Mouse (Mus musculus): ENCODE data around the gene Tekt4.

Gene Tekt4

DNA sequence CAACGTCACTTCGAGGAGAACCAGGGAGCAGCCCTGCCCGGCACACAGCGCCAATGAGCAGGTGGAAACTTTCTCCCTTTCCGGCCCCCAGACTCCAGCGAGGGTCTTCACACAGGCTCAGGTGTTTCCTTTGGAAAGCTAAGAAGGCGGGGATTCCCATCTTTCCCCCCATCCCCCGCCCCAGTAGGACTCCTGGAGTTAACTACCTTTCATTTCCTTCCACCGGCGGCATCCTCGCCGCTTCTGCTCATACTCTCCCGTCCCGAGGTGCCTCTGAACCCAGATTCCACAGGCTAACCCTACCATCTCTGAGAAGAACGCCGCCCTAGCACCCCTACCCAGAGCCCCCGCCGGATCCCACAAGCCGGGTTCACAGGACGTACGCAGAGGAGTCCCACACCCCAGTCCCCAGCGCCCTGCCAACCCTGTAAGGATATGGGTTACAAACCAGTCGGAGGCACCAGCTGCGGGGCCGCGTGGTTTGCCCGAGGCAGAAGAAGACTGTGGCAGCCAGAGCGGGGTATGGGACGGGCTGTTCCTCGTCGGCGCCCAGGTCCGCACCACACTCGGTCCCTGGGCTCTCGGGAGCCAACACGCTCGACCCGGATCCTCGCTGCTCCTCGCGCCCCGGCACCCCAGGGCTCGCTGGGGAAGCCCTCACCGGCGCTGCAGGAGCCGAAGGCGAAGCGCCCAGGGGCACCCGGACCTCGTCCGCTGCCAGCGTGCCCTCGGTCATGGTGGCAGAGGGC is 21.8 kb upstream of the Tekt4 start:
- no peak for DNase-seq (ENCODE audit: low spot score in 2 of 2)

DNA sequence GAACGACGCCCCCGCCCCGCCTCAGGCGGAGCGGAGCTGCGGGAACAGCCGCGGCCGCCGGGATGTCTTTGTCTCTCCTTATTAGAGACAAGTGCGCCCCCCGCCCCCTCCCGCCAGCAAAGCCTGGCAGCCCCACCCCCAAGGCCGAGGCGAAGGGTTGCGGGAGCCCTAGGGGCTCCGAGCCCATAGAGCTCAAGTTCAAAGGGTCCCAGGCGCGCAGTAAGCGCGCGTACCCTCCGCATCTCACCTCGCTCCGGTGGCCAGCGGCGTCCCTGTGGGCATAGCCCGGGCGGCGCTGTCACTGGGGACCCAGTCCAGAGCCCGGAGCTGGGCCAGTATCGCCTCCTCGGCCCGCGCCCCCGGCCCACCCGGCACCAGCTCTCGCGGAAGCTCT is 21.2 kb upstream of the Tekt4 start:
- DNase-seq (ENCODE audit: low spot score in 2 of 2) = no peak

DNA sequence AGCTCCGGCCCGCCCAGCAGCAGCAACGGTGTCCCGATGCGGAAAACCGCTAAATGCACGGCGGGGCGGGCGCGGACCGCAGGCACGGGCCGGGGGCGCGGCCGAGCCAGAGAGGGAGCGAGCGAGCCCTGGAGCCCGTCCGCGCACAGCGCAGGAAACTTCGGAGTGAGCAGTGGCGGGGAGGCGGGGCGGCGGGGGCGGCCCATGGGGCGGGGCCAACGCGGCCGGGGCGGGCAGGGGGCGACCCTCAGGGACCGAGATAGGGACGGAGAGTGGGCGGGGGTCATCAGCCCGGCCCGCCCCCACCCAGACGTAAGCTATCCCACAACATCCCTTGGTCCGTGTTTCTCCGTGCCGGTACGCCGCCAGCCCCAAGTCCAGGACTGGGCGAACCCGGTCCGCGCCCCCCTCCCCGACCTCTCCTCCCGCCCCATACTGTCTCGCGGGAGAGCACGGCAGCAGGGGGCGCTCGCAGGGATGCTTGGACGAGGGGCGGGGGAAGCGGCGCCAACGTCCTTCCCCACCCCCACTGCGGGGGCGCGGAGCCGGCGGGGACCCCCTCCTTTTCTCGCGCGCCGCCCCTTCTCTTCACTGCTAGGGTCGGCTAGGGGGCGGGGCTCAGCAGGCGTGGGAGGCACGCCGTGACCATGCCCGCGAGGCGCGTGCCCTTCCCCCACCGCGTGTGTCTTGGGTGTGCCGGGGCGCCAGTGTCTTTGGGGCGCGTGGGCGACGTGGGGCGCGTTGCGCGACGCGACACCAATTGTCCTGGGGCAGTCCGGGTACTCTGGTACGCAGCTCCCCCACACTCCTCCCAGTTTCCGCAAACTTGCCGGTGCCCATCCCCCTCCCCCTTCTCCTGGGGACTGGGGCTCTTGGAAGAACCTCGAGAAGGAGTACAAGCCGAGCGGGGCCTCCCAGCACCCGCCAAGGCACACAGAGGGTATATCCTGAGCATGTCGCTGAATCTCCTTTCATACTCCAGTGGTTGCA is 20.5 kb upstream of the Tekt4 start, which contains the start of gene Cacna1h:
Gene Cacna1h, minus strand, starts transcription at position 167 of the 990 bp plus-strand sequence.
- DNase-seq (ENCODE audit: low spot score in 2 of 2) = peak in 1 of 2 experiments; percentile 26

DNA sequence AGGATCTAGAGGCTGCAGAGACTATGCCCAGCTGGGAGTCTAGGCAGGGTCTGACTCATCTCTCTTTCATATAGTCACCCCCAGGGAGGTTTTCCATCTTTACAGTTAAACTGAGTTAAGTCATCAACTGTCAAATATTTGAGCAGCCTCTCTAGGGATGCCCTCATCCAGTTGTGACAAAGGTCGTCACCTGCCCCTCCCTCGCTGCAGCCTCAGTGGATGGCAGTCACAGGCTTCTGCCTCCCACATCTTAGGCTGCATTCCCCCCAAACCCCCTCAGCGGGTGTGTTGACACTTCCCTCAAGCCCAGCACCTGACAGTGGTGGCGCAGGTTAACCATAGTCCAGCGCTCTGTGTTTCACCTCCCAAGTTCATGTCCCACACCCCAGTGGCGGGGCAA is 13.0 kb upstream of the Tekt4 start:
- no peak for DNase-seq (ENCODE audit: low spot score in 2 of 2)

DNA sequence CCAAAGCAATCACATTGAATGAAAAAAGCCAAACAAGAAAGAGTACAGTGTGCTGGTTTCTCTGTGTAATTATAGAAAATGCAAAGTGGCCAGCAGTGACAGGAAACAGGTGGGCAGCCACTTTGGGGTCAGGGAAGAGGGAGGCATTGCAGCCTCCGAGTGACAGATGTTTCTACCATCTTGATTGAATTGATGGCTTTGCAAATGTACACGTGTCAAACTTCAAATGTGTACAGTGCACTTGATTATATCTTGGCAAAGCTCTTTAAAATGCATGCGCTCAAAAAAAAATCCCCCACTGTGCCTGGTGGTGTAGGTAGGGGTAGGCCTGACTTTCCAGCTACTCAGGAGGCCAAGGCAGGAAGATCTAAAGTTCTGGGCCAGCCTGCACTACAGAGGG is 11.5 kb upstream of the Tekt4 start:
- DNase-seq (ENCODE audit: low spot score in 2 of 2) = no peak

DNA sequence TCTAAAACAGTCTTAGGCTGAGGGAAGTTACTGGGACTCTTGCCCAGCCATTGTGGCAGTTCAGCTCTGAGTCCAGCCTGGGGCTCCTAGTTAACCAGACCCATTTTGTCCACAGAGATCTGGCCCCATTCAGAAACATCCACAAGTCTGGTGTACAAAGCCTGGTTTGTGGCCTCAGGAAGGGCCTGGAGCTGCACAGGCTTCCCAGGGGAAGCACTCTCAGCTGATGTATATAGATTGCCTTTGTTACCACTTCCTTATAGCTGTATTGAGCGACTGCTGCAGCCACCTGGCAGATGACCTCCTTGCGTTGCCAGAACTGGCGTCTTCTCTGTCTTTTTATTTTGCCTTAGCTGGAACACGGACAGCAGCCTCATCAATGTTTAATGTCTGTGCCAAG is 9.3 kb upstream of the Tekt4 start:
- no peak for DNase-seq (ENCODE audit: low spot score in 2 of 2)

DNA sequence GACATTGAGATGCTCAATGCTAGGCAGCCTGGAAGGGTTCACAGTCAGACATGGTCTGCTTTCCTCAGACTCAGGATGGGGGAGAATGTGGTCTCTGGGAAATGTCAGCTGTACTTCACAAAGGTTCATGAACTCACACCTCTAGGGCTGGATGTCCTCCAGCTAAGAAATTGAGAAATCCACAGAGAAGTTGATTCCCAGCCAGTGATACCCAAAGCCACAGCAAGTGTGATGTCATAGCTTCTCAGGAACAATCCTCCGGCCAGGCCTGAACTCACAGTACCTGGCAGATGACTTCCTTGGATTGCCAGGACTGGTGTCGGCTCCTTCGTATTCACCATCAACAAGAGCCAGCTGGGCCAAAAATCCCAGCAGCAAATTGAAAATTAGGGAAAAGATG is 8.6 kb upstream of the Tekt4 start:
- DNase-seq (ENCODE audit: low spot score in 2 of 2) = no peak

DNA sequence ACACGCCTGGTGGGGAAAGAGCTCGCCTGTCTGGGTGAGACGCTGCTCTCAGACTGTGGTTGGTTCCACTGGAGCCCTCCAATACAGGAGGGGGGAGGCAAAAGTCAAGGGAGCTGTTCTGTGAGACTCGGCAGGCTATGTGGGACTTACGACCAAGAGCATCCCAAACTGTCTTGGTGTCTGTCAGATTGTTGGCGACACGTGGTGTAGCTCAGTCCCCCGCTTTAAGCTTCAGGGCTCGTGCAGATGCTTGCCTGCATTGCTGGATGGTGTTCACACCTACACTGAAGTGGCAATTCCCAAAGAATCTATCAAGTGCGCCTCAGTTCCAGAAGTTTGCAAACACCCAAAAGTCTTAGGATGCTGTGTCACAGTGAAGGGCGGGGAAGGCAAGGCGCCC is 6.5 kb upstream of the Tekt4 start:
- DNase-seq (ENCODE audit: low spot score in 2 of 2) = no peak

DNA sequence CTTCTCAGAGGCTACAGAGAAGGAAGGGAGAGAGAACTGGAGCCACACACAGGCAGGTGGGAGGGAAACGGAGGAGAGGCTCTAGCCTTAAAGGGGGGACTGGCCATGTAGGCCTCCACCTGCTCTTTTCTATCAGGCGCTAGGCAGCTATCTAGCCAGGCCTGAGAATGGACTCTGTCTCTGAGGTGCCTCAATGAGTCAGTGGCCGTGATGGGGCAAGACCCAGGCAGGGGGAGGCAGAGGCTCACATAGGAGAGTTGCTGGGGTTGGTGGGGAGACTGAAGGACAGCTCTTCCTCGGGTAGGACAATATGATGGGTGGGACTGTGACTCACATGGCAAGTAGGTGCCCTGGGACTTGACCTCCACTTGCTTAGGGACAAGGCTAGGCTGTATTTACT is 4.1 kb upstream of the Tekt4 start:
- DNase-seq (ENCODE audit: low spot score in 2 of 2) = no peak

DNA sequence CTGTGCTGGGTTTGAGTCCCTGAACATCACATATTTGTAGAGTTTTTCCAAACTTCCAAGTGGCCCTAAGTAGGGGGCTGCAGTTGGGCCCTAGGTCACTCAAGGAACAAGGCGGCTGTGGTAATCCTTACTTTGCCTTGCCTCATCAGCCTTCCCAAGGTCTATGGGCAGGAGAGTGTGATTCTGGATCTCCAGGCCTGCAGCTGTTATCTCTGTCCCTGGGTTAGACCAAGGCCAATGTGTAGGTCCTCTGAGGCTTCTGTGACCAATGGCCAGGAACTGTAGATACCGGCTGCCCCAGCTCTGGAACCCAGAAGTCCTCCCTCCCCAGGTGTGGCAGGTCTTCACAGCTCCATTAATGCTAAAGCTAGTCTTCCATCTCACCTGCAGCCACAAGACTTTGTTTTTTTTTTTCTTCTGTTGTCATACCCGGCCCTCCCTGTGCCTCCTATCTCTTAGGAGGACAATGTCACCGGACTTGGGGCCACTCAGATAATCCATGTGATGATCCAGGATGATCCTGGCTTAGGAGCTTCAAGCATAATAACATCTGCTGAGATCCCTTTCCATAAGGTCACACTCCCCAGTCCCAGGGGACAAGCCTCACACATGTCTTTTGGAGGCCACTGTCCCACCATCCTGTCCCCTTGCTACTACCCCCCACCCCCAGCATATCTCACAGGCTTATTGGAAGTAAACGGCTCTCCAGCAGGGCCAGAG is 2.0 kb upstream of the Tekt4 start:
- no peak for DNase-seq (ENCODE audit: low spot score in 2 of 2)

DNA sequence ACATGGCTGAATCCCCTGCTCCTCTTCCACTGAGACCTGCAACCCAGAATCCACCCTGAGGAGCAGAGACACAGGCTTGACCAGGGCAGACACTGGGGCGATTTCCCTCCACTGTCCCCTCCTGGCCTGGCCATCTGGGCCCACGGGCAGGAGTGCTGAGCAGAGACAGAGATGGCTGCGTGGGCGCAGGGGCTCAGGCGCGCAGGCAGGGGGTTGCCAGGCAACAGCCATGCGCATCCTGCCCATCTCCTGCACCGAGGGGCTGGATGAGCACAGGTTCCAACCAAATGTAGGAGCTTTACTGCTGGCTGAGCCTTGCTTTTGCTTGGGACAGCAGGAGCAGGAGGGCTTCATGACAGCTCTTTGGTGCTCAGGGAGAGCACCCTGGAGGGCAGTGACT is 2.1 kb downstream of the Tekt4 start:
- DNase-seq (ENCODE audit: low spot score in 2 of 2) = no peak

DNA sequence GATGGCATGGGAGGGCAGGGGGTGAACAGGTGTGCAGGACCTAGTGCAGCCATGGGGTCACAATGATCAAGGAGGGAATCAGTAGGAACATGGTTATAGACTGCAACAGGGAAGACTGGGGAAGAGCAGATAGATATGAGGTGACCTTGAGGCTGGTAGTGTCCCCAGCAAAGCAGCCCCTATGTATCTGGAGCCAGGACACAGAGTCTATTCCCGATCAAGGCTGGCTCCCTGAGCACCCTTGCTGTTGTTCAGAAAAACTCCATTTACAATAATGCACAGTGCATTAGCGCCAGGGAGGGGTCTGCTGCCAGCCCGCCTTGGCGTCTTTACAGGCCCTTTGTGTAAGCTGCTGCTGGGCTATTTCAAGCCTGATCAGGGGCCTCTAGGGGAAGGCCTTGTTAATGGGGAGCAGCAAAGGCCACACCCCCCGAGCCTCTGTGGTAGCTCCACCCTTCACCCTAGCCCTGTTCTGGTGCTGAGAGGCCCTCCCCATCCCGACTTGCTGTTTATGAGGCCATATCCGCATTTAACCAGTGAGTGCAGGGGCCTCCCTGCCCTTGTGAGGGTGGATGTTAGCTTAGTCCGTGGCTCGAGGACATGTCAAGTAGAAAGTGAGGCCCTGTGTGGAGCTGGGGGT is 7.9 kb downstream of the Tekt4 start:
- DNase-seq (ENCODE audit: low spot score in 2 of 2) = no peak

DNA sequence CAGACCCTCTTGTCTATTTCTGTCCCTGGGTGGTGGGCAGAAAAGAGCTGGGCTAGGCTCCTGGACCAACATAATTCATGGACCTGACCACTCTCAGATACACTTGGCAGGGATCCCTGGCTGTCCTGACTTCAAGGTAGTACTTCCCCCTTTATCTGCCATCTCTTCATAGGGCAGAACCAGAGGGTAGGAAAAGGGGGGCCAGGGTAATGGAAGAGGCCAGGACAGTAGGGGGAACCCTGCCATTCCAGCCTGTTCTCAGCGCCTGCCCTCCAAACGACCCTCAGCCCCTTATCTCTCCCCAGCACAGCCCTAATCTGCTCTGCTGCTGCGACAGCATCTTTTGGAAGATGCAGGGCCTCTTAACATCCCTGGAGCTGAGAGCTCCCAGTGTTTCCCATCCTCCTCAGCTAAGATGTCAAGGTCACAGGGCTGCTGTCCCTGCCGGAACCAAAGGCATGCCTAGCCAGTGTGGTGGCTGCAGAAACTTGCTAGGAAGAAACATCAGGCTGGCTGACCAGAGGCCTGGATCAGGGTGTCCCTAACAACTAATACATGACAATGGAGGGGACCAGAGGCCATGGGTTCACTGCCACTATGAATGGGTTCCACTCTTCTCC is 9.0 kb downstream of the Tekt4 start:
- no peak for DNase-seq (ENCODE audit: low spot score in 2 of 2)

DNA sequence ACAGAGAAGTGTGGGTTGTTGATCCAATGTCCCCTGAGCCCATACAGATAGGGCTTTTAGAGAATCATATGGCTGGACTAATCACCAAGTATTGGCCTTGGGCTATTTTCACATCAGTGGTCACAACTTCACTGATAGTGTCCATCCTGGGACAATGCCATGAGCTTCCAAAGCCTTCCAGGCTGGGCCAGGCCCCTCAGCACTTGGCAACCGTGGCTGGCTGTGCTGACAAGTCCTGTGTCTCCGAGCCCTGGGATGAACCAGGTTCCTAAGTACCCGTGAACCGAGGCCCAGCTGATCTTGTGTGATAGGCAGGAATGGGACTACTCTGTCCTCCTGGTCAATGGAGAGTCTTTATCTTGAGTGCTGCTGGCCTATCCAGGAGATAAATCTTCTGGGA is 9.7 kb downstream of the Tekt4 start:
- no peak for DNase-seq (ENCODE audit: low spot score in 2 of 2)

DNA sequence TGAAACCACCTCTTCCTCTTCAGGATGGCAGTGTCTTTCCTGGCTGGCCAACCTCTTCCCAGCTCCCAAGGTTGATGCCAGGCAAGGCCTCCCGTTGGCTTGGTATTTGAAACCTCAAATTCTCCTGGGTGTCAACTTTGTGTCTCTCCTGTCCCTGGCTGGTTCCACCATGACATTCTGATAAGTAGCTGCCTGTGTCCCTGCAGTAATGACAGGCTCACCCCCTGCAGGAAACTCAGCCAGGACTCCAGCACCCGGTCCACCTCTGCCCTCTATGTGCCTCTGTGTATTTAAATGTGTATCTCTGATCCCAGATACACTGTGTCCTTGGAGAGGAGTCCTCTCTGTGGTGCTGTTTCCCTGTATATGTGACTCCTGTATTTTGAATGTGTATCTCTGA is 11.8 kb downstream of the Tekt4 start:
- no peak for DNase-seq (ENCODE audit: low spot score in 2 of 2)

DNA sequence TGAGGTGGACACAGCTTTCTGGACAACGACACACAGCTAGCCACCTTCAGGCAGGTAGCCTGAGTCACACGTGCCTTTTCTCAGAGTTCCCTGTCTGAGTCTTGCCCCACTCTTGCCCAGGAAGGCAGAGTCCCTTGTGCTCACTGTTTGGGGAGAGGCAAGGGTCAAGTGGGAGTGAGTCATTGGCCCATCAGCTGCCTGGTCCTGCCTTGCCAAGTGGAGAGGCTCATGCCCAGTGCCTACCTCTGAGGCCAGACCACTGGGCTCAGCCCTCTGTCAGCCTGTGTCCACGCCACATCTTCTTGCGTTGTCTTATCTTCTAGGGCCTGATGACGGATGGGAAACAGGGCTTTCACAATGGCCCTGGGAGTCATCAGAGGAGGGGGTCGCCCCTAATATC is 13.4 kb downstream of the Tekt4 start:
- no peak for DNase-seq (ENCODE audit: low spot score in 2 of 2)

DNA sequence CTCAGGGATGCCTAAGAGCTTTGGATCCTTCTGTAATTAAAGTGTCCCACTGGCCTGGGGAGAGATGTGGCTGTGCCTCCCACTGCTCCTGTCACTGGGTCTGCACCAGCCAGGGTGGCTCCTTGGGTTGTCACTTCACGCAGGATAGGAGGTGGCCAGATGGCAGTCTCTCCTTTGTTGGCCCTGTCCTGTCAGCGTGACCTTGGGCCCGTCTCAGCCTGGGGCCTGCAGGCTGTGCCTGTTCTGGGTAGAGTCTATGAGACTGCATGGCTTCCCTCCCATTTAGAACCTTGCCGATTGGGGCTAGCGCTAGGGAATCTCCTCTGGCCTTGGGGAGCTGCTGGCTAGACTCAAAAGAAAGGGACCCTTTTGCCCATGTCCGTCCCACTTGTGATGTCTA is 13.9 kb downstream of the Tekt4 start:
- DNase-seq (ENCODE audit: low spot score in 2 of 2) = no peak

DNA sequence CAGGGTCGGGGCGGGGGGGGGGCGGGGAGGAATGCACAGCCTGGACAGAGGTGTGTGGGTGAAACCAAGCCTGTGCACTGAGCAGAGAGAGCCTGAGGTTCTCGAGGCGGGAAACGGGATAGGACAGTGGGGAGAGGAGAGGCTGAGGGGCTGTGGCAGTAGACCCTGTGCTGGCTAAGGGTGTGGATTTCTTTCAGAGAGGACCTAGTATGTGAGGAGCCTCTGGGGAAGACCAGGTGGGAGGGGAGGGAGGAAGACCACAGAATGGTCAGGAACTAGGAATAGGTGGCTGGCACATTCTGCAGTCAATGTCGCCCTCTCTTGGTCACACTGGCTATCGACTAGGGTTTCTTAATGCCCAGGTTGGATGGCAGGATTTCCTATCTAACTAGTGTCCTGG is 15.4 kb downstream of the Tekt4 start:
- DNase-seq (ENCODE audit: low spot score in 2 of 2) = no peak

DNA sequence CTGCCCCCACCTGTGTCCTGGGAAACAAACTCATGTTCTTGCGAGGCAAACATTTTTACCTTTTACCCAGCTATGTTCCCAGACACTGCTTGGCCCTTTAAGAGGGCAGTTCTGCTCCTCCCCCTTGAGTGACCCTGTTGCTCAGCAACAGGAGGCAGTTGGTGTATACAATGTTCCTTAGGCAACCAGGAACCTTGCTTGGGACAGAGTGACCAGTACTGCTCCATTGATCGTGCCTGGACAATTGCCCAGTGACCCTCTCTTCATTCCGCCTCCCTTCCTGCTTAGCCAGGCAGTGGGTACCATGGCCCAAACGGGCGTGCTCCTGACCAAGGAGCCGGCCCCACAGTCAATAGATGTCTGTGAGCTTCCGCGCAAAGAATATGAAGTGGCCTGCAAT is 17.0 kb downstream of the Tekt4 start:
- no peak for DNase-seq (ENCODE audit: low spot score in 2 of 2)

DNA sequence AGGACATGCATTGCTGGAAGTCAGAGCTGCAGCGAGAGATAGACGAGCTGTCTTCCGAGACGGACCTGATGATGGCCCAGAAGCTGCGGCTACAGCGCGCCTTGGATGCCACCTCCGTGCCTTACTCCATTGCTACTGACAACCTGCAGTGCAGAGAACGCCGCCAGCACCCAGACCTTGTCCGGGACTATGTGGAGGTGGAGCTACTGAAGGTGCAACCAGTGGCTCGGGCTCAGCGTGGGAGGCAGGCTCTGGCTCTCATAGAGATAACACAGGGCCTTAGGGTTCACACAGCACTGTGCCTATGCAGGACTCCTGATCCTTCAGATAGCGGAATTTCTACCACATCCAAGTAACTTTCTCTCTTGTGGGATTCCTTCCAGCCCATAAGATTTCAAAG is 17.6 kb downstream of the Tekt4 start:
- DNase-seq (ENCODE audit: low spot score in 2 of 2) = no peak

DNA sequence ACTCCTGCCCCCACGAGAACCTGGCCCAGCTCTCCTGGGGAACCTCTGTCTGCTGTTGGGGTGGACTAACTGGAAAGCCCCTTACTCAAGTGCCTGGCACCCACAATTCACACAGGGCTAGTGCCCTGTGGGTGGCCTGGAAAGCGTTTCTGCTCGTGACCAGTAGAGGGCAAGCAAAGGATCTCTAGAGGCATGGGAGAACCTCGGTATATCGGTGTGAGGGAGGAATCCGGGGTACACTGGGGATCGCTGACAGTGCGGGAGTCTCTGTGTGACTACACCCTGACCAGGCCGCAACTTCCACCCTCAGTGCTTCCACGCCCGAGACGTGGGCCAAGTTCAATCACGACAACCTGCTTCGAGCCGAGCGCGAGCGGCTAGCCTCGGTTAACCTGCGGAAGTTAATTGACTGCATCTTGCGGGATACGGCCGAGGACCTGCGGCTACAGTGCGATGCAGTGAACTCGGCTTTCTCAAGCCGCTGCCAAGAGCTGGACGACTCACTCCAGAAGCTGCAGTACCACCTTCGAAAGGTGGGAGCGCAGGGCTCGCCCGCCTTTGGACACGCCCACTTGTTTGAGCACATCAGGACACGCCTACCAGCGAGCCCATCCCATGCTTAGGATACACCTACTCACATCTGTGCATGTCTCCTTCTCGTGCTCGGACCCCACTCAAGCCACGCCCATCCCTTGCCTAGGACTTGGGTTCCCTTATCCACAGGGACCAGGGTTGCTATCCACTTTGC is 20.1 kb downstream of the Tekt4 start:
- DNase-seq (ENCODE audit: low spot score in 2 of 2) = peak; percentile 44 to 53
